Mouse (Mus musculus) E14TG2a.4 (cell line): ENCODE results near the gene Zbtb43.

Source experiments
- CTCF ChIP-seq: conservative IDR thresholded peaks from 2 replicates; pipeline ENCODE4 v1.5.1; 2014; ENCODE audit warnings: low read length
- NANOG ChIP-seq: IDR thresholded peaks from 2 replicates; pipeline ENCODE4 v1.6.1; 2014; ENCODE audit warnings: borderline replicate concordance, low read length, mixed read lengths
- POU5F1 ChIP-seq: IDR thresholded peaks from 2 replicates; pipeline ENCODE4 v1.6.1; 2014; ENCODE audit warnings: low read length, borderline replicate concordance

- no peak for TF ChIP-seq CTCF
- TF ChIP-seq NANOG: no peak
- no peak for TF ChIP-seq POU5F1
These were observed 3.1 kb downstream of the Zbtb43 start for GRCm38 (mm10) chr2:33465215-33465614.
